Mouse (Mus musculus) left cerebral cortex, postnatal 25 days (tissue): ENCODE data around the gene Bcl9. TPM values are rescaled to one million over a fixed set of nuclear protein-coding genes. Genes with fewer than 3 reads are reported as not detected.

ENCODE experiments used
- DNase-seq, 2 experiments: peaks; one replicate each; pipeline ENCODE4 v3.0.0; 2022; ENCODE audit warnings: low spot score in 2 of 2, mixed read lengths in 1 of 2
- intact Hi-C: fragments of 180-260 bp; cut with DNase I; formaldehyde crosslinking; loops from one replicate; pipeline ENCODE4 v1.15.1; 2025
- total RNA-seq, 2 experiments: library from RNA; stranded (reverse); gene quantifications; 2 replicates each; pipeline ENCODE4 v1.2.3; 2021

Gene Bcl9
- total RNA-seq, 2 experiments from 2014 or later, result 46.0 to 53.5 TPM

- intact Hi-C loops, result no loop called here
Measured at GRCm38 (mm10) chr3:97156431-97156830, 141.3 kb downstream of the Bcl9 start.

More at GRCm38 (mm10) chr3:97156431-97156830, 141.3 kb downstream of the Bcl9 start:
- no peak for DNase-seq

Other genes with a start within 250 kb of the Bcl9 start
- 10 to 100 TPM; 18.5 to 24.9 TPM for gene Acp6, start 139.1 kb downstream of the Bcl9 start, total RNA-seq
- not detected for gene Olfr1402, start 124.1 kb upstream of the Bcl9 start, total RNA-seq